Mouse (Mus musculus) ES-E14 (cell line): ENCODE data around the gene Oprd1.
A peak's percentile ranks its signal among the peaks of the same experiment; 100 is the strongest.

Experiments
- CHD2 ChIP-seq: IDR thresholded peaks from 2 replicates; pipeline ENCODE4 v1.6.1; 2014; ENCODE audit warnings: mild to moderate bottlenecking, low read depth, low read length, inconsistent platforms
- ZC3H11A ChIP-seq: IDR thresholded peaks from 2 replicates; pipeline ENCODE4 v1.6.1; 2012; ENCODE audit warnings: low read depth, mild to moderate bottlenecking, inconsistent platforms, low read length, borderline replicate concordance
- ZNF384 ChIP-seq: IDR thresholded peaks from 2 replicates; pipeline ENCODE4 v1.6.1; 2012; ENCODE audit warnings: low read depth, low read length, inconsistent platforms

GRCm38 (mm10) chr4:132183162-132183561 lies 38.9 kb upstream of the Oprd1 start:
- TF ChIP-seq ZC3H11A: no peak
- peak; percentile 45; the same call in 1 of the 2 replicates for TF ChIP-seq ZNF384
- no peak for TF ChIP-seq CHD2
